Mouse (Mus musculus) ovary, adult 10 weeks (tissue): ENCODE data around the gene Olfr401. TPM values are rescaled to one million over a fixed set of nuclear protein-coding genes. Genes with fewer than 3 reads are reported as not detected.

Experiments
- polyA plus RNA-seq: library from polyadenylated mRNA; stranded (reverse); fragments of 350-450 nt; fragmentation: Illumina TruSeq; extraction: RNeasy Lipid Tissue Mini Kit (QIAGEN cat#74804); gene quantifications from one replicate; pipeline ENCODE4 v1.2.3, GENCODE M21; 2014

Gene Olfr401
- not detected for polyA plus RNA-seq

DNA sequence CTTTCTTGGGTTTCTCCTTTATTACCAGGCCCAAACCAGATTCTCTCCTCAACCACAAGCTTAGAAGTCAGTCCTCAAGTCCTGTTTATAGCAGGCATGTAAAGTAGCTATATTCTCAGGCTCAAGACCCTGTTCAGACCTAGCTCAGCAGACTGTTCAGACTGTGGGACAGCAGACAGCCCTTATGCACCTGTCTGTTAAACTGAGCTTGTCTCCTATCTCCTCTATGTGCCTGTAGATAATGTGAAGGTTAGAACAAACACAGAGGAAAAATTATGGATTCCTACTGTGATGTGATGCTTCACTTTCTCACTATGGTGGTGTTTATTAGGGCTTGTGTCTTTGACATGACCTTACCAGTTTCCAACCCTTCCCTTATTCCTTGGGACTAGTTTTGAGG, at the start of gene Olfr401:
Gene Olfr401, plus strand, starts transcription at position 301 of the 400 bp plus-strand sequence.

DNA sequence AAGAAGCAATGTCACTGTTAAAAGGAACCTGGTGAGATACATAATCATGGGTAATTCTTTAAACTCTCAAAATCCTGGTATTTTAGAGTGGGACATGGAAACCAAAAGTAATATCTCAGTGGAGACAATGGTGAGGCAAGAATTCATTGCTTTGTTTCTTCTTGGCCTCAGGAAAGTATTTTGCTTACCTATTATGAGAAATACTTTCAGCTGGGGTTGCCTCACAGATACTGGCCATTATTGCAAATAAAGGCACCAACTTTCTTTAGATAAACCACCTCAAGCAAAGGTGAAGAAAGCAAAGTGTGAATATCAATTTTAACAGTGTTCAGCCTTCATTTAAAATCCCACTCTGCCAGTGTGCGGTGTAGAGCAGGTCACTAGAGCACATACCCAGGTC, 43.9 kb upstream of the Olfr401 start, which contains the start of gene Zfp616:
Gene Zfp616, plus strand, starts transcription at position 301 of the 400 bp plus-strand sequence.

DNA sequence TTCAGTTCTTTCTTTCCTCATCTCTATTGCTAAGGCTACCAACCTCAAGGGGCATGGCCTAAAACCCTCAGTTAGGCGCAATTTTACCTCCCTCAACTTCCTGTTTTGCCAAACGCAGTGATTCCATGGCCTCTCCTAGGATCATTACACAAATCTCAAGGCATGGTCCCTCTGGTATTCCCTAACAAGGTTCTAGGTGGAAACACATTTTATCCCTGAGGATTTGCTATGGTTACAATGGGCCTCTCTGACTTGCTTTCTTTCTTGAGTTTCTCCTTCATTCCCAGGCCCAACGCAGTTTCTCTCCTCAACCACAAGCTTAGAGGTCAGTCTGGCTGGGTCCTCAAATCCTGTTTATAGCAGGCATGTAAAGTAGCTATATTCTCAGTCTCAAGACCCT, 39.7 kb downstream of the Olfr401 start, which contains the start of gene Olfr402:
Gene Olfr402, plus strand, starts transcription at position 301 of the 400 bp plus-strand sequence.

Other genes starting within 250 kb of the Olfr401 start
- gene Olfr394, start 222.9 kb upstream of the Olfr401 start, polyA plus RNA-seq = not detected
- gene Olfr395, start 204.4 kb upstream of the Olfr401 start, polyA plus RNA-seq = not detected
- gene Olfr23, start 177.0 kb upstream of the Olfr401 start, polyA plus RNA-seq = not detected
- gene Olfr397, start 152.9 kb upstream of the Olfr401 start, polyA plus RNA-seq = not detected
- not detected for gene Olfr398, start 123.3 kb upstream of the Olfr401 start, polyA plus RNA-seq
- gene Olfr139, start 57.2 kb upstream of the Olfr401 start, polyA plus RNA-seq = not detected
- not detected for gene Olfr399, start 57.1 kb upstream of the Olfr401 start, polyA plus RNA-seq
- 7.3 TPM for gene Zfp616, start 43.8 kb upstream of the Olfr401 start, polyA plus RNA-seq
- gene Olfr402, start 39.8 kb downstream of the Olfr401 start, polyA plus RNA-seq = not detected
- not detected for gene Olfr403, start 72.5 kb downstream of the Olfr401 start, polyA plus RNA-seq
- not detected for gene Olfr43, start 97.7 kb downstream of the Olfr401 start, polyA plus RNA-seq
- gene Olfr406, start 146.1 kb downstream of the Olfr401 start, polyA plus RNA-seq = not detected
- not detected for gene Olfr59, start 170.0 kb downstream of the Olfr401 start, polyA plus RNA-seq
- not detected for gene Olfr410, start 224.3 kb downstream of the Olfr401 start, polyA plus RNA-seq
- not detected for gene Olfr411, start 238.9 kb downstream of the Olfr401 start, polyA plus RNA-seq
- gene Olfr412, start 248.4 kb downstream of the Olfr401 start, polyA plus RNA-seq = not detected